Mouse (Mus musculus): Measurements from ENCODE around the gene Wdr26. TPM values are rescaled to one million over a fixed set of nuclear protein-coding genes. Genes with fewer than 3 reads are reported as not detected.

Wdr26 gene
- polyA plus RNA-seq, 2 experiments: 50.2 to 58.7 TPM

DNA sequence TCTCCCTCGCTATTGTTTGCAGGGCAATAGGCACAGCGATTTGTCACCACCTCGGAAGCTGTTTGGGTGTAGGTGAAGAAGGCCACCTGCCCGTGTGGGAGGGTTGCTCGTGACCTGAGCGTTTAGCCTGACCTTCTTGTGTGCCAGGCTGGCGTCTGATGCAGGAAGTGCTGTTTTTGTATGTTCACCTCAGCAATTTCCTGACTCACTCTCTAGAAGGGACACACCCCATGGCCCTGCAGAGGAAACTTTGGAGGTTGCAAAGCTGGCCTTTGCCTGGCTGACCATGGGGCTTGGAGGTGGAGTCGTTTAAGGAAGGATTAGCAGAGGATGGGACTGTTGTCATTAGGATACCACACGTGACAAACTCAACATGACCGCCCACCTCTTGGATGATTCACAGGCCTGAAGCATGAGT lies 18.9 kb upstream of the Wdr26 start:
- Histone ChIP-seq H3K27me3 (ENCODE audit: control insufficient read depth, insufficient read depth, low read length) (no peaks in the 10 kb centered on the region), H3K4me2 (replicated peaks; ENCODE audit: low read depth, low read length, severe bottlenecking) (no peak overlapping the region), H3K9ac (ENCODE audit: low read depth, low read length, severe bottlenecking) (no peak overlapping the region), H3K4me3 (replicated peaks; ENCODE audit: low read length) (no peak overlapping the region), H3K27ac (replicated peaks; ENCODE audit: low read depth, low read length) (no peak overlapping the region), H3K4me1 (ENCODE audit: control insufficient read depth, insufficient read depth, low read length) (peaks cover 5% of the 10 kb centered on the region; the same call in 1 of the 2 replicates), H3K9me3 (ENCODE audit: control insufficient read depth, low read length) (no peaks in the 10 kb centered on the region), H3K36me3 (ENCODE audit: control insufficient read depth, insufficient read depth, low read length) (no peaks in the 10 kb centered on the region)
- no peak for ATAC-seq (ENCODE audit: low FRiP score, low read depth)
- no peak for TF ChIP-seq POLR2A (IDR thresholded peaks at IDR 0.05; ENCODE audit: borderline replicate concordance, extremely low read depth, insufficient read depth, insufficient read length)
- DNase-seq (ENCODE audit: low spot score): no peak
- WGBS: 32% methylated on average over 10 of the region's 10 CpGs

- Histone ChIP-seq H3K27me3 (ENCODE audit: control insufficient read depth, insufficient read depth, low read length) (no peaks in the 10 kb centered on the region), H3K27ac (replicated peaks; ENCODE audit: low read depth, low read length) (no peak overlapping the region), H3K4me3 (replicated peaks; ENCODE audit: low read length) (no peak overlapping the region), H3K9me3 (ENCODE audit: control insufficient read depth, low read length) (no peaks in the 10 kb centered on the region), H3K36me3 (ENCODE audit: control insufficient read depth, insufficient read depth, low read length) (no peaks in the 10 kb centered on the region), H3K4me2 (replicated peaks; ENCODE audit: low read depth, low read length, severe bottlenecking) (no peak overlapping the region), H3K4me1 (ENCODE audit: control insufficient read depth, insufficient read depth, low read length) (peaks cover 1% of the 10 kb centered on the region; the same call in 1 of the 2 replicates), H3K9ac (ENCODE audit: low read depth, low read length, severe bottlenecking) (no peak overlapping the region)
- DNase-seq (ENCODE audit: low spot score) (no peak), ATAC-seq (ENCODE audit: low FRiP score, low read depth) (no peak)
- WGBS: 87% methylated on average over 5 of the region's 5 CpGs
- no peak for TF ChIP-seq POLR2A (IDR thresholded peaks at IDR 0.05; ENCODE audit: borderline replicate concordance, extremely low read depth, insufficient read depth, insufficient read length)
Measured at GRCm38 (mm10) chr1:181229046-181229445, 17.2 kb upstream of the Wdr26 start.

DNA sequence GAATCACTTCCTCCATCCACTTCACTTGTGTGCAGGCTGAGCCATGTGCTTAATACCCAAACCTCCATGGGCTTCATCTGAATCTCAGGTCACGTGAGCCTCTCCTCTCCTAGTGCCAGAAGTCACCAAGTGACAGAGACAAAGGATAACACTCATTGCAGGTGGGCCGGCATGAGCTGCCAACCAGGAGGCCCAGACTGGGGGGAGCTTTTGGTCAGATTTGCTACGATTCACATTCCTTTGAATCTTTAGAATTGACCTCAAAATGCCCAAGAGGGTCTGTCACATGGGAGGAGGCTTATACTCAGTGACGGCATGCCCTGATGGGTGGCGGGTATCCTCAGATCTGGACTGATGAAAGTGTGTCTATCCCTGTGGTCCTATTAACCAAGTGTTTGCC lies 16.8 kb upstream of the Wdr26 start:
- ATAC-seq (ENCODE audit: low FRiP score, low read depth) (no peak), DNase-seq (ENCODE audit: low spot score) (no peak)
- Histone ChIP-seq H3K36me3 (ENCODE audit: control insufficient read depth, insufficient read depth, low read length) (no peaks in the 10 kb centered on the region), H3K27ac (replicated peaks; ENCODE audit: low read depth, low read length) (no peak overlapping the region), H3K4me3 (replicated peaks; ENCODE audit: low read length) (no peak overlapping the region), H3K9me3 (ENCODE audit: control insufficient read depth, low read length) (no peaks in the 10 kb centered on the region), H3K9ac (ENCODE audit: low read depth, low read length, severe bottlenecking) (no peak overlapping the region), H3K4me2 (replicated peaks; ENCODE audit: low read depth, low read length, severe bottlenecking) (no peak overlapping the region), H3K27me3 (ENCODE audit: control insufficient read depth, insufficient read depth, low read length) (no peaks in the 10 kb centered on the region), H3K4me1 (ENCODE audit: control insufficient read depth, insufficient read depth, low read length) (no peaks in the 10 kb centered on the region)
- no peak for TF ChIP-seq POLR2A (IDR thresholded peaks at IDR 0.05; ENCODE audit: borderline replicate concordance, extremely low read depth, insufficient read depth, insufficient read length)
- 78% methylated on average over 5 of the region's 5 CpGs for WGBS

DNA sequence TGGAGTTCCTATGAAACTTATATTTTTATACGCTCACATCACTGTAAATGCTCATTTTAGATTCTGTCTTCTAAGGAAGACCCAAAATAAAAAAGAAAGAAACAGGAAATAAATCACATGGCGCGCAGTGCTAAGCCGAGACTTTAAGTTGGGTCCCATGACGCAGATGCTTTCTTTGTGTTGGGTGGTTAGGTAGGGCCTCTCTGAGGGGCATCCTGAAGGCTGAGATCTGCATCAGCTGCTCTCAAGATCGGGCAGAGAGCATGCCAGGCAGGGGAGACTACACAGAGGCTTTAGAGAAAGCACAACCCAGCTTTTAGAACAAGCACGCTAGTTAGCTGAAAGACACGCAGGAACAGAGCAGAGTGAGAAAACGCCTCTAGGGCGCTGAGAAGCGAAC lies 16.0 kb upstream of the Wdr26 start:
- Histone ChIP-seq H3K9me3 (ENCODE audit: control insufficient read depth, low read length) (no peaks in the 10 kb centered on the region), H3K27me3 (ENCODE audit: control insufficient read depth, insufficient read depth, low read length) (no peaks in the 10 kb centered on the region), H3K27ac (replicated peaks; ENCODE audit: low read depth, low read length) (no peak overlapping the region), H3K9ac (ENCODE audit: low read depth, low read length, severe bottlenecking) (no peak overlapping the region), H3K4me2 (replicated peaks; ENCODE audit: low read depth, low read length, severe bottlenecking) (no peak overlapping the region), H3K4me3 (replicated peaks; ENCODE audit: low read length) (no peak overlapping the region), H3K4me1 (ENCODE audit: control insufficient read depth, insufficient read depth, low read length) (no peaks in the 10 kb centered on the region), H3K36me3 (ENCODE audit: control insufficient read depth, insufficient read depth, low read length) (no peaks in the 10 kb centered on the region)
- ATAC-seq (ENCODE audit: low FRiP score, low read depth) (no peak), DNase-seq (ENCODE audit: low spot score) (no peak)
- 76% methylated on average over 11 of the region's 11 CpGs for WGBS
- no peak for TF ChIP-seq POLR2A (IDR thresholded peaks at IDR 0.05; ENCODE audit: borderline replicate concordance, extremely low read depth, insufficient read depth, insufficient read length)

DNA sequence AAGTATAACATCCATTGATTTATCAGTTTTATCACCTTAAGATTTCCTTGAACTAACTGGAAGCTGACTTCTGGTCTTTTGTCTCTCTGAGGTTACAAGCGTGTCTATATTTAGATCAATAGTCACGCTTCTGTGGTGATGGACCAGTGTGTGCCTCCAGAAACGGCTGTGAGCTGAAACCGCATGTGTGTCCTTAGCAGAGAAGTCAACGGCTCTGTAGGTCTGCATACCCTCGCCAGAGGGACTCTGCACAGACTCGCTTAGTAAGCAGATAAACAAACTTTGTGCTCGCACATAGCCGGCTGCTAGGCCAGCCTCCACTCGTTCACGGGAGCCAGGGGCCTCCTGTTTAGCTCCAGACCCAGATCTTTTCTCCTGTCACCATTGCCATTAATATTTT lies 15.0 kb upstream of the Wdr26 start:
- H3K4me1 ChIP-seq (ENCODE audit: control insufficient read depth, insufficient read depth, low read length): no peaks in the 10 kb centered on the region
- H3K4me3 ChIP-seq (replicated peaks; ENCODE audit: low read length): no peak overlapping the region
- no peaks in the 10 kb centered on the region for H3K36me3 ChIP-seq (ENCODE audit: control insufficient read depth, insufficient read depth, low read length)
- H3K9me3 ChIP-seq (ENCODE audit: control insufficient read depth, low read length): no peaks in the 10 kb centered on the region
- no peak overlapping the region for H3K4me2 ChIP-seq (replicated peaks; ENCODE audit: low read depth, low read length, severe bottlenecking)
- TF ChIP-seq POLR2A (IDR thresholded peaks at IDR 0.05; ENCODE audit: borderline replicate concordance, extremely low read depth, insufficient read depth, insufficient read length): no peak
- ATAC-seq (ENCODE audit: low FRiP score, low read depth): no peak
- H3K27me3 ChIP-seq (ENCODE audit: control insufficient read depth, insufficient read depth, low read length): no peaks in the 10 kb centered on the region
- H3K9ac ChIP-seq (ENCODE audit: low read depth, low read length, severe bottlenecking): no peak overlapping the region
- 48% methylated on average over 11 of the region's 11 CpGs for WGBS
- no peak for DNase-seq (ENCODE audit: low spot score)
- H3K27ac ChIP-seq (replicated peaks; ENCODE audit: low read depth, low read length): no peak overlapping the region

DNA sequence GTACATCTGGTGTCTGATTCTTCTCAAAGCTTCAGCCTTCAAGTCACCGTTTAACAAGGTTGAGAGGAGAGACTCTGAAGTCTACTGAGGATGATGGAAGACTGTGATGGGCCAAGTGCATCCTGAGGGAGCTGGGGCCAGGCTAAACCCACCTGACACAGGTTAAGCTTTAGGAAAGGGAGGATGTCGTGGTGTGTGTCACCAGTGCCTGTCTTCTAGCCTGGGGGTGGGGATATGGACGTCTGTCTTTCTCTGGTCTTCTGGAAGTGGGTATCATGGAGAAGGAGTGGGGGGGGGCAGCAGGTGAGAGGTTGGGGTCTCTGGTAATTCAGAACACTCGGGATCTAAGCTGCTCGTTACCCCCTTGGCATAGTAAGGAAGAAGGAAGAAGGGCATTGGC lies 13.5 kb upstream of the Wdr26 start:
- Histone ChIP-seq H3K4me1 (ENCODE audit: control insufficient read depth, insufficient read depth, low read length) (no peaks in the 10 kb centered on the region), H3K36me3 (ENCODE audit: control insufficient read depth, insufficient read depth, low read length) (no peaks in the 10 kb centered on the region), H3K27ac (replicated peaks; ENCODE audit: low read depth, low read length) (no peak overlapping the region), H3K9me3 (ENCODE audit: control insufficient read depth, low read length) (no peaks in the 10 kb centered on the region), H3K4me2 (replicated peaks; ENCODE audit: low read depth, low read length, severe bottlenecking) (no peak overlapping the region), H3K9ac (ENCODE audit: low read depth, low read length, severe bottlenecking) (no peak overlapping the region), H3K4me3 (replicated peaks; ENCODE audit: low read length) (no peak overlapping the region), H3K27me3 (ENCODE audit: control insufficient read depth, insufficient read depth, low read length) (no peaks in the 10 kb centered on the region)
- no peak for TF ChIP-seq POLR2A (IDR thresholded peaks at IDR 0.05; ENCODE audit: borderline replicate concordance, extremely low read depth, insufficient read depth, insufficient read length)
- DNase-seq (ENCODE audit: low spot score) (no peak), ATAC-seq (ENCODE audit: low FRiP score, low read depth) (no peak)
- 71% methylated on average over 5 of the region's 5 CpGs for WGBS
